Mouse (Mus musculus): ENCODE results near the gene Col3a1. TPM values are rescaled to one million over a fixed set of nuclear protein-coding genes. Genes with fewer than 3 reads are reported as not detected.
A peak's percentile ranks its signal among the peaks of the same experiment; 100 is the strongest.

The Col3a1 gene
- polyA plus RNA-seq, 1 experiment from 2014 or later: 2,030 TPM

- peaks cover 5% of the 10 kb centered on the region; the same call in 1 of the 2 replicates for H3K4me1 ChIP-seq (ENCODE audit: control insufficient read depth, insufficient read depth, low read length)
- no peaks in the 10 kb centered on the region for H3K27me3 ChIP-seq (ENCODE audit: control insufficient read depth, insufficient read depth, low read length)
- no peaks in the 10 kb centered on the region for H3K36me3 ChIP-seq (ENCODE audit: control insufficient read depth, insufficient read depth, low read length)
- H3K9me3 ChIP-seq (ENCODE audit: control insufficient read depth, low read depth, low read length): no peaks in the 10 kb centered on the region
- H3K9ac ChIP-seq (replicated peaks; ENCODE audit: low read depth, low read length): peak overlapping the region; percentile 64
- H3K4me2 ChIP-seq (replicated peaks; ENCODE audit: low read depth, low read length): peak overlapping the region; percentile 26; the same call in 1 of the 2 replicates
- peak overlapping the region; percentile 47 for H3K4me3 ChIP-seq (ENCODE audit: low read depth, low read length)
- peak overlapping the region; percentile 98 for H3K27ac ChIP-seq (ENCODE audit: low read length)
- no peak for ATAC-seq (ENCODE audit: insufficient number of reproducible peaks, insufficient read depth, low FRiP score, low read depth)
Measured at GRCm38 (mm10) chr1:45311962-45312361, 624 bp downstream of the Col3a1 start.

GRCm38 (mm10) chr1:45312870-45313269 lies 1.5 kb downstream of the Col3a1 start:
- Histone ChIP-seq H3K4me3 (ENCODE audit: low read depth, low read length) (peak overlapping the region; percentile 47), H3K27me3 (ENCODE audit: control insufficient read depth, insufficient read depth, low read length) (no peaks in the 10 kb centered on the region), H3K9ac (replicated peaks; ENCODE audit: low read depth, low read length) (peak overlapping the region; percentile 64), H3K27ac (ENCODE audit: low read length) (peak overlapping the region; percentile 98), H3K4me1 (ENCODE audit: control insufficient read depth, insufficient read depth, low read length) (peaks cover 5% of the 10 kb centered on the region; the same call in 1 of the 2 replicates), H3K36me3 (ENCODE audit: control insufficient read depth, insufficient read depth, low read length) (peaks cover 4% of the 10 kb centered on the region; the same call in 1 of the 2 replicates), H3K4me2 (replicated peaks; ENCODE audit: low read depth, low read length) (peak overlapping the region; percentile 48), H3K9me3 (ENCODE audit: control insufficient read depth, low read depth, low read length) (no peaks in the 10 kb centered on the region)
- peak; percentile 38; the same call in 1 of the 2 replicates for ATAC-seq (ENCODE audit: insufficient number of reproducible peaks, insufficient read depth, low FRiP score, low read depth)

- peaks cover 4% of the 10 kb centered on the region; the same call in 1 of the 2 replicates for H3K36me3 ChIP-seq (ENCODE audit: control insufficient read depth, insufficient read depth, low read length)
- 3% methylated on average over 9 of the region's 11 CpGs for WGBS
- no peaks in the 10 kb centered on the region for H3K27me3 ChIP-seq (ENCODE audit: control insufficient read depth, insufficient read depth, low read length)
- H3K4me2 ChIP-seq (replicated peaks; ENCODE audit: low read depth, low read length): peak overlapping the region; percentile 48
- ATAC-seq (ENCODE audit: insufficient number of reproducible peaks, insufficient read depth, low FRiP score, low read depth): 0 out of 2 replicates have a peak, but pooled peaks have one; percentile 16
- peak overlapping the region; percentile 47 for H3K4me3 ChIP-seq (ENCODE audit: low read depth, low read length)
- H3K27ac ChIP-seq (ENCODE audit: low read length): peak overlapping the region; percentile 80
- peak overlapping the region; percentile 45 for H3K9ac ChIP-seq (replicated peaks; ENCODE audit: low read depth, low read length)
- peaks cover 5% of the 10 kb centered on the region; the same call in 1 of the 2 replicates for H3K4me1 ChIP-seq (ENCODE audit: control insufficient read depth, insufficient read depth, low read length)
- no peaks in the 10 kb centered on the region for H3K9me3 ChIP-seq (ENCODE audit: control insufficient read depth, low read depth, low read length)
Measured at GRCm38 (mm10) chr1:45313696-45314295, 2.5 kb downstream of the Col3a1 start.

- peak overlapping the region; percentile 12 for H3K4me3 ChIP-seq (ENCODE audit: low read depth, low read length)
- 12% methylated on average over 7 of the region's 7 CpGs for WGBS
- H3K27me3 ChIP-seq (ENCODE audit: control insufficient read depth, insufficient read depth, low read length): no peaks in the 10 kb centered on the region
- H3K4me1 ChIP-seq (ENCODE audit: control insufficient read depth, insufficient read depth, low read length): no peaks in the 10 kb centered on the region
- H3K36me3 ChIP-seq (ENCODE audit: control insufficient read depth, insufficient read depth, low read length): peaks cover 4% of the 10 kb centered on the region; the same call in 1 of the 2 replicates
- H3K9ac ChIP-seq (replicated peaks; ENCODE audit: low read depth, low read length): peak overlapping the region; percentile 7; the same call in 1 of the 2 replicates
- peak overlapping the region; percentile 55 for H3K4me2 ChIP-seq (replicated peaks; ENCODE audit: low read depth, low read length)
- H3K27ac ChIP-seq (ENCODE audit: low read length): peak overlapping the region; percentile 52; the same call in 1 of the 2 replicates
- ATAC-seq (ENCODE audit: insufficient number of reproducible peaks, insufficient read depth, low FRiP score, low read depth): no peak
- no peaks in the 10 kb centered on the region for H3K9me3 ChIP-seq (ENCODE audit: control insufficient read depth, low read depth, low read length)
Measured at GRCm38 (mm10) chr1:45315767-45316528, 4.6 kb downstream of the Col3a1 start.

GRCm38 (mm10) chr1:45318241-45318640 lies 6.9 kb downstream of the Col3a1 start:
- peaks cover 12% of the 10 kb centered on the region for H3K36me3 ChIP-seq (ENCODE audit: control insufficient read depth, insufficient read depth, low read length)
- WGBS: 76% methylated on average over 1 of the region's 1 CpGs
- ATAC-seq (ENCODE audit: insufficient number of reproducible peaks, insufficient read depth, low FRiP score, low read depth): no peak

GRCm38 (mm10) chr1:45320861-45321260 lies 9.5 kb downstream of the Col3a1 start:
- Histone ChIP-seq H3K4me1 (ENCODE audit: control insufficient read depth, insufficient read depth, low read length) (no peaks in the 10 kb centered on the region), H3K9ac (replicated peaks; ENCODE audit: low read depth, low read length) (no peak overlapping the region), H3K27ac (ENCODE audit: low read length) (no peak overlapping the region), H3K4me3 (ENCODE audit: low read depth, low read length) (no peak overlapping the region), H3K36me3 (ENCODE audit: control insufficient read depth, insufficient read depth, low read length) (peaks cover 23% of the 10 kb centered on the region), H3K4me2 (replicated peaks; ENCODE audit: low read depth, low read length) (no peak overlapping the region), H3K9me3 (ENCODE audit: control insufficient read depth, low read depth, low read length) (no peaks in the 10 kb centered on the region), H3K27me3 (ENCODE audit: control insufficient read depth, insufficient read depth, low read length) (no peaks in the 10 kb centered on the region)
- ATAC-seq (ENCODE audit: insufficient number of reproducible peaks, insufficient read depth, low FRiP score, low read depth): no peak

More at GRCm38 (mm10) chr1:45318241-45318640, 6.9 kb downstream of the Col3a1 start:
- Histone ChIP-seq H3K9ac (replicated peaks; ENCODE audit: low read depth, low read length) (no peak overlapping the region), H3K27ac (ENCODE audit: low read length) (no peak overlapping the region), H3K4me2 (replicated peaks; ENCODE audit: low read depth, low read length) (no peak overlapping the region), H3K9me3 (ENCODE audit: control insufficient read depth, low read depth, low read length) (no peaks in the 10 kb centered on the region), H3K4me1 (ENCODE audit: control insufficient read depth, insufficient read depth, low read length) (no peaks in the 10 kb centered on the region), H3K27me3 (ENCODE audit: control insufficient read depth, insufficient read depth, low read length) (no peaks in the 10 kb centered on the region), H3K4me3 (ENCODE audit: low read depth, low read length) (no peak overlapping the region)

- Histone ChIP-seq H3K36me3 (ENCODE audit: control insufficient read depth, insufficient read depth, low read length) (peaks cover 36% of the 10 kb centered on the region), H3K9me3 (ENCODE audit: control insufficient read depth, low read depth, low read length) (no peaks in the 10 kb centered on the region), H3K4me2 (replicated peaks; ENCODE audit: low read depth, low read length) (no peak overlapping the region)
Measured at GRCm38 (mm10) chr1:45329149-45329548, 17.8 kb downstream of the Col3a1 start.

GRCm38 (mm10) chr1:45355944-45356343 lies 44.6 kb downstream of the Col3a1 start:
- ATAC-seq (ENCODE audit: insufficient number of reproducible peaks, insufficient read depth, low FRiP score, low read depth): no peak
- Histone ChIP-seq H3K4me3 (ENCODE audit: low read depth, low read length) (no peak overlapping the region), H3K27me3 (ENCODE audit: control insufficient read depth, insufficient read depth, low read length) (no peaks in the 10 kb centered on the region), H3K4me2 (replicated peaks; ENCODE audit: low read depth, low read length) (no peak overlapping the region), H3K27ac (ENCODE audit: low read length) (no peak overlapping the region), H3K9ac (replicated peaks; ENCODE audit: low read depth, low read length) (no peak overlapping the region), H3K9me3 (ENCODE audit: control insufficient read depth, low read depth, low read length) (no peaks in the 10 kb centered on the region), H3K4me1 (ENCODE audit: control insufficient read depth, insufficient read depth, low read length) (no peaks in the 10 kb centered on the region), H3K36me3 (ENCODE audit: control insufficient read depth, insufficient read depth, low read length) (no peaks in the 10 kb centered on the region)
- WGBS: 58% methylated on average over 4 of the region's 4 CpGs

More at GRCm38 (mm10) chr1:45329149-45329548, 17.8 kb downstream of the Col3a1 start:
- Histone ChIP-seq H3K27me3 (ENCODE audit: control insufficient read depth, insufficient read depth, low read length) (no peaks in the 10 kb centered on the region), H3K27ac (ENCODE audit: low read length) (no peak overlapping the region), H3K9ac (replicated peaks; ENCODE audit: low read depth, low read length) (no peak overlapping the region), H3K4me1 (ENCODE audit: control insufficient read depth, insufficient read depth, low read length) (no peaks in the 10 kb centered on the region), H3K4me3 (ENCODE audit: low read depth, low read length) (no peak overlapping the region)
- ATAC-seq (ENCODE audit: insufficient number of reproducible peaks, insufficient read depth, low FRiP score, low read depth): no peak
- WGBS: 86% methylated on average over 1 of the region's 1 CpGs
